Mouse (Mus musculus) B cell, adult 2 months (primary cell): ENCODE data around the gene Mfsd13b.
"Not testable (repeated sequence)": the region's sequence is repeated elsewhere in the genome, so short reads cannot be mapped to it uniquely, and the experiment has no call there.

Experiments
- DNase-seq, 2 experiments: peaks; one replicate each; pipeline ENCODE4 v3.0.0; 2022

Gene Mfsd13b

DNA sequence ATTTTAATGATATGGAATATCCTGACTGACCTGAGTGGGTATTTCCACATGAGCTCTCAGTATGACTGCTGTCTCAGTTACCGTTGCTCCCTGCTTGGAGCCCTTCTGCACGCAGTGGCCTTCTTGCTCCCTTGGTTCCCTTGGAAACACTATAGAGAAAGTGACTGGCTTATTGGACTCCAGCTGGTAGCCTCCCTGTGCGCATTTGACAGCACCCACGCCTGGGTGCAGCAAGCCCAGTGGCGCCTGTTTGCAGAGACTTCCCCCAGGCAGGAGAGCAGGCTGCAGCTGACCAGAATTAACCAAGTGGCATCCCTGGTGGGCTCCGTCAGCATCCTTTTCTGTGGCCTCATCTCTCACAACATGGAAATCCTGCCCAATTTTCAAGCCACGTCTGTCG is 8.9 kb downstream of the Mfsd13b start:
- DNase-seq = no peak

DNA sequence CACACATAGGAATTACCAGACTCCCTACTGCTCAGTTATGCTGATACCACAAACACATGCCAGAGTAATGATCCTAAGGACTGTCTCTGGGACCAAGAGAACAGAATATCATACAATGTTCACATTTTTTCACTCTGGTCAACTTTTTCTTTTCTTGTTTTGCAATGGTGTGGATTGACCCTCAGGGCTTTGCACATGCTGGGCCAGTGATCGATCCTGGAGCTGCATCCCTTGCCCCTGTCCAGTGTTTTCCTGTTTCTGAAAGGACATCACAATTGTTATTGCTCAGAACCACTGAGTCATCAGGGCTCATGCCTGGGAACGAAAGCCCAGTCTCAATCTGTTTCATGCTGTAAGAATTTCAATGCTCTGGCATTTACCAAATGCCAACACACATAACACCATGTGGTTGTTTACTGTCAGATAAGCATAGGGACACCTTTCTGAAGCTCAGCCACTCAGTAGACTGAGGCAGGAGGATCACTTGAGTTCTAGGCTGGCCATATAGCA is 16.8 kb downstream of the Mfsd13b start:
- DNase-seq = no peak

DNA sequence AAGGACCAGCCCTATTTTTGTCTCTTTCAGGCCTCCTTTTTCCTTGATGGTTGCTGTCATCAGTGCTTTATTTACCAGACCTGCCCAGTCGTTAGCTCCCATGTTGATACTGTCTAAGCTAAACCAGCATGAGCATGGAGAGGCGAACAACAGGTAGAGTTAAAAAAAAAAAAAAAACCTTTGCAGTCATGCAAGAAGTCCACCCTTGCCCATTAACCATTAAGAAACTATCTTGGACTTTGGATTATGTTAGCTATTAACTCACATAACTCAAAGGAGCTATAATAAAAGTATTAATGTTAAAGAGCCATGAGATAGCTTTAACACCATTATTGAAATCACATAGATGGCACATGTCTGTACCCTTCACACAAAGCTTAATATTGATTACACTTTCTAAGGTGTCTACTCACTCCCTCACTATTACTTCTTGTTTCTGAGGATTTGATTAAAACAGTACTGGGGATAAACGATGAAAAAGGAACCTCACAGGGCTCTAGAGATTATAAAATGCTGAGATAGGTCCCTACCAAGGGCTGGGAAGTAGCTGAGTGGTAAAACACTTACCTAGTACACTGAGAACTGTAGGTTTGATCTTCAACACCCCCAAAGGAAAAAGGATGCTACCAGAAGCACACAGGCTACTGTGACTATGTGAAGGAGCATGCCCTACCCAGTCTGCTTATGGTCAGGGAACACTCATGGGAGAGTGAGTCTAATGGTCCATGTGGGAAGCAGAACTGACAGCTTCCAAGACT is 17.9 kb downstream of the Mfsd13b start:
- DNase-seq = no peak

DNA sequence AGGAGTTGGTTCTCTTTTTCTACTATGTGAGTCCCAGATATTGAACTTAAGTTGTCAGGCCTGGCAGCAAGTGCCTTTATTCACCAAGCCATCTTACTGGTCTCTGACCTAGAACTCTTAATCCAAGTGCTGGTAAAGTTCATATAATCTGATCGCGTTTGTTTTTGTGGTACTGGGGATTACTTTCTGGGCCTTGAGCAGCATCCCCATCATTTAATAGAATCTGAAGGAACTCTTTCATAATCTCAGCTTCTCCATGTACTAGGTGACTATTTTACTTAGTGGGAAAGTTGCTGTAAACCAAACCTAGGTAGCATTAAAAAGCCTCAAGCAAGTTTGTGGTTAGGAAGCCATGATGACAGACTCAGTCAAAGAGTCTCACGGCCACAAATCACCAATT is 19.6 kb downstream of the Mfsd13b start:
- DNase-seq = no peak

DNA sequence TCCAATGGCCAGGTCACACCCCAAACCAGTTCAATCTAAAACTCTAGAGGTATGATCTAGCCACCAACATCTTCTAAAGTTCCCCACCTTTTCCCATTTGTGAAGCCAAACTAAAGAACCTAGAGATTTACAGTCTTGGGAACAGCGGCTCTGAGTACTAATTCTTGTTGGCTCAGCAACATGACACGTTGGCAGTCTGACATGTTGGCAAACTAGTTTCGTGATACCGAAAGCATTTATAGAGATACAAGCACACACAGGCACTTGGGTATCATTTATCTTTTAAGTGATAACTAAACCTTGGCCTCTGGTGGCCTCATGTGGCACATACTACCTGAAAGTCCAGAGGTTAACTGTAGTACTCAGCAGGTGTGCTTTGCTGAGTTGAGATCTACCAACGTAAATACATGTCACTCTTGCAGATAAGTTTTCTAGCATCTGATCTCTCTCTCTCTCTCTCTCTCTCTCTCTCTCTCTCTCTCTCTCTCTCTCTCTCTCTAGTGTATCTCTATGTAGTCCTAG is 20.2 kb downstream of the Mfsd13b start:
- DNase-seq = no peak

DNA sequence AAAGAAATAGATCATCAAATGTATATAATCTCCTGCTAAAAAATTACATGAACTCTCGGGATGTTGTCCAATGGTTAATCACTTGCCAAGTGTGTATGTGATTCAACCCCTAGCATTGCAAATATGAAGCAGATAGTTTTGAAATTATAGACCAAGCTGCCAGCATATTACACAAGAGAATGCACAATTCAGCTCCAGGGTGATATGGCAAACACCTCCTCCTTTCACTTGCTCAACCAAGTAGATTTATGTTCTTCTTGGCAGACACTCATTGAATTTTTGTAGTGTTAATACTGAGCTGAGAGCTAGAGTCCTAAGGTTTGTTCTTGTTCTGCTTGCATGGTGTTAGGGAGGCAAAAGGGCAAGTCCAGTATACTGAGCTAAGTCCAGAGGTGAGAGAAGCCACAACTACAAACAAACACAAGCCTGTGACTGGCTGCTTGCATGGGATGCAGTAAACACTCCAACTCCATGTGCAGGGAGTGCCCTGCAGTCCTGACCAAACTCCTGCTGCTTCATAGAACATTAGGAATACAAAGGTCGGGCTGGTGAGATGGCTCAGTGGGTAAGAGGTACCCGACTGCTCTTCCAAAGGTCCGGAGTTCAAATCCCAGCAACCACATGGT is 21.6 kb downstream of the Mfsd13b start:
- no peak for DNase-seq

DNA sequence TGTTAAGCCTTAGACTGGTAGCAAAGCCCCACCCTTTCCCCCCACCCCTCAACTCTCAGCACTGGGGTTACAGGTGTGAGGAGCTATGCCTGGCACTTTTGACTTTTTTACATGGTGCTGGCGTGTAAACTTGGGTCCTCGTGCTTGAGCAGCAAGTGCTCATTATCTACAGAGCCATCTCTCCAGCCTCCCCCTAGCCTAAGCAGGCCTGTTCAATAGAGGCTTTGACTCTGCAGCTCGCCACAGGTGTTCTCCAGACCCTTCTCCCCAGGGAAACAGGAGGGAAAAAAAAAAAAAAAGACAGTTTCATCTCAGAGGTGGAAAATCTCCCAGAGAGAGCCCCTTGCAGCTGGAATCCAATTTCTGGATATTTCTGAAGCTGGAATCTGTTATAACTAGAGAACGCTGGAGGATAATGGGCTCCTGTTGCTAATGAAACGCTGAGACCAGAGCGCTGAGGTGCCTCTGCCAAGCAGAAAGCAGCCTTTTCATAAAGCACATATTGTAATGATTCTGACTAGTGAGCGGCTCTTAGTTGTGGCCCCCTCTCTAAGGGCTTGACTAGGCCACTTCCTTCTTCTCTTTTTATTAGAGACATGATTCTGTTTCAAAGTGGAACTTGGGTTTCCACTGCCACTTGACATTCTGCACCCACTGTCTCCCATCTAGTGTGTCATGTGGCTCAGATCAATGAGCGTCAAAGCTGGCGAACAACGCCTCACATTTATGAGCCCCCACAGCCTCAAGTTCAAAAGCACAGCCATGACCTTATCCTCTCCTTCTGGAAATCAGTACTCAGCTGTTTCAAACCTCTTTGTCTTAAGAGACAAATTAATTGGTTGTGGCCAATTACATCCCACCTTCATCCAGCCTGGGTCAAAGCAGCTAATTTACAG is 29.7 kb downstream of the Mfsd13b start:
- no peak for DNase-seq

DNA sequence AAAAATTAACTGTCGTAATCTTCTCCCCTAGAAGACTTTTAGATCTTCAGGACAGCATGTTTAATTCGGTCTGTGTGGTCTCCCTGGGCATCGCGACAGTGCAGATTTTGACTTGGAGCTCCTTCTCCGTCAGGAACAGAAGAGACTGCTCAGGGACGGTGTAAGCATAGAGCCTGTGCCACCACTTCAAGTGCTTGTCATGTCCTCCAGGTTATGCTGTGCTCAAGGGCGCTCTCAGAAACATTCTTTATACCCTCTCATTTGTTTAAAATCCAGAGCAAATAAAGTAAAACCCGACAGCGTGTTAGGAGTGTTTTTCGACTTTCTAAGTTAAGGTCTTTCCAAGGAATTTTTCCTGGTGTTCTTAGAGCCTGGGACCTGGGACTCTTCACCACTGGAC is 32.2 kb downstream of the Mfsd13b start:
- no peak for DNase-seq

DNA sequence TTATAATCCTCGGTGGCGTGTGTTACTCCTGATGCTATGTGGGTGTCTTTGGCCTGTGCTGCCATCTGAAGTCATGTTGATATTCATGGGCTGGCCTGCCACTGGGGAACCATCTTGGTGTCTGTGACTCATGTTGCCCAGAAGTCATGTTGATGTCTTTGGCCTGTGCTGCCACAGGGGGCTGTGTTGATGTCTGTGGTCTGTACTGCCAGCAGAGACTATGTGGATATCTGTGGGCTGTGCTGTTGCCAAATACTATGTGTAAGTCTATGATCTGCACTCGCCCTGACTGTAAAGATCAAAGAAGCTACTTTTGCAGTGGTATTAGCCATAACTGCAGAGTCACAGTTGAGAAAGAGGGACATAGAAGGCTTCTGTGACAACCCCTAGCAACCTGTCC is 36.5 kb downstream of the Mfsd13b start:
- DNase-seq = no peak

DNA sequence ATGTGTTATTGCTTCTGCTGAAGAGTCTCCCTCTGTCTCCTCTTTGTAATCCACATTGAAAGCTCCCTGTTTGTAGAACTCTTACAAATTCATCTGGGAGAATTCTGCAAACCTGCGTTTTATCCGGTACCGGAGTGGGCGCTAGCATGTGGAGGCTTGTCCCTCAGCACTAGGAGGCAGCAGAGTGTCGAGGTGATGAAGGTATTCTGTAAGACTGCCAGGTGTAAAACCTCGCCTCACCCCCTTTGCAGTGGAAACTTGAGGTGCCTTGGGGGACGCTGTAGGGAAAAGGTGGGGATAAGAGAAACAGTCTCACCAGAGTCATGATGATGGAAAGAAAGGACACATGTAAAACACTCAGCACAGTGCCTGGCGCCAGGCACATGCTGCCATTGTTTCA is 38.0 kb downstream of the Mfsd13b start:
- DNase-seq = no peak

DNA sequence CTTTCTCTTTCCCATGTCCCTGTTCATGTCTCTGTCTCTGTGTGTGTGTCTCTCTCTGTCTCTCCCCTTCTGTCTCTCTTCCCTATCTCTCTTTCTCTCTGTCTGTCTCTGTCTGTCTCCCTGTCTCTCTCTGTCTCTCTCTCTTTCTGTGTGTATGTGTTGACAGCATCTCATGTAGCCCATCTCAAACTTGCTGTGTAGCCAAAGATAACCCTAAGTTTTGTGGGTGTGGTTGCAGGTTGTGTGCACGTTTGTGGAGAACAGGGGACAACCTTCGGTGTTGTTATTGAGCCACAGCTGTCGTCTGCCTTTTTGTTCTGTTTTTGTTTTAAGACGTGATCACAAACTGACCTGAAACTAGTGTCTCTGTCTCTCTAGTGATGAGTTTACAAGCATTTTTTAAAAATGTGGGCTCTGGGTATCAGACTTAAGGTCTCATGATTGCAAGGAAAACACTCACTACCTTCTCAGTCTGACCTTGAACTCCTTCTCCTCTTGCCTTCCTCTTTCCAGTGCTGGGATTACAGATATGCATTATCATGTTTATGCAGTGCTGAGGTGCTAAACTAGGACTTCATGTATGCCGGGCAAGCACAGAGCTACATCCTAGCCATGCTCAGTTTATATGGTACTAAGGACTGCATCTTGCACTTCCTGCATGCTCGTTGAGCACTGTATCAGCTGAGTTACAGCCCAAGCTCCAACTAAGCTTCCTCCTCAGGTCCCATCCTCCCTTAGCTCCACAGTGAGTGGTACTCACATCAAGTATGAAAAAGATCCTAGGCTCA is 43.1 kb downstream of the Mfsd13b start:
- DNase-seq = no peak

DNA sequence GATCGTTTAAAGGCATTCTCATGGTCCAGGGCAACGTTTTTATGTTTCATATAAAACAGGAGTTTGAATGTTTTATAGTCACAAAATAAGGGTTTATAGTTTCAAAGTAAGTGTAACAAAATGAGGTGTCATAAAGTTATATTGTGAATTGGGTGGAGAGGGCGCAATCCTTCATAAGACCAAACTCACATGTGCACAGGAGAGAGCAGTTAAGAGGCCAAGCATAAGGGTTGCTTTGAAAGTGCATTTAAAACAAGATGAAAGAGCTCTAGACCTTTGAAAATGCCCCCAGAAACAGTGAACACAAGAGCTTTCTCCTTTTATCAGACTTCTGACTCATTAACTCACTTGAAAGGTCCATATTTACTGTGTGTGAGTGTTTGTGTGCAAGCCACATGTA is 44.0 kb downstream of the Mfsd13b start:
- no peak for DNase-seq

DNA sequence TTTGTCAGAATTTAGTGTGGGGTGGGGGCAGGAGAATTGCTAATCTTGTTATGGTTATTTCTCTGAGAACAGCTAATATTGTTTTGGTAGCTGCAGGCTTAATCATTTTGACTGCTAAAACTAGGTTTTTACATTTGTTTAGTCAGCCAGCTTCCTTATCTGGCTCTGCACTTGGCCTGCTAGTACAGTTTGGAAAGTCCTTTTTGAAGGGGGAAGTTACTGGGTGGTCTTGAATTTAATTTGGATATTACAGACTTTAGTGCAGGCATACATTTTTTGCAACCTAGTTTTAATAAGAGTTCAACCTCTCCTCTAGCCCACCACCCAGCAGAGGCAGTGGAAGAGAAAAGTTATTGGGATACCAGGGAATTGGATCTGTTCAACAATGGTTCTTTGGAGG is 47.6 kb downstream of the Mfsd13b start:
- not testable (repeated sequence) for DNase-seq

DNA sequence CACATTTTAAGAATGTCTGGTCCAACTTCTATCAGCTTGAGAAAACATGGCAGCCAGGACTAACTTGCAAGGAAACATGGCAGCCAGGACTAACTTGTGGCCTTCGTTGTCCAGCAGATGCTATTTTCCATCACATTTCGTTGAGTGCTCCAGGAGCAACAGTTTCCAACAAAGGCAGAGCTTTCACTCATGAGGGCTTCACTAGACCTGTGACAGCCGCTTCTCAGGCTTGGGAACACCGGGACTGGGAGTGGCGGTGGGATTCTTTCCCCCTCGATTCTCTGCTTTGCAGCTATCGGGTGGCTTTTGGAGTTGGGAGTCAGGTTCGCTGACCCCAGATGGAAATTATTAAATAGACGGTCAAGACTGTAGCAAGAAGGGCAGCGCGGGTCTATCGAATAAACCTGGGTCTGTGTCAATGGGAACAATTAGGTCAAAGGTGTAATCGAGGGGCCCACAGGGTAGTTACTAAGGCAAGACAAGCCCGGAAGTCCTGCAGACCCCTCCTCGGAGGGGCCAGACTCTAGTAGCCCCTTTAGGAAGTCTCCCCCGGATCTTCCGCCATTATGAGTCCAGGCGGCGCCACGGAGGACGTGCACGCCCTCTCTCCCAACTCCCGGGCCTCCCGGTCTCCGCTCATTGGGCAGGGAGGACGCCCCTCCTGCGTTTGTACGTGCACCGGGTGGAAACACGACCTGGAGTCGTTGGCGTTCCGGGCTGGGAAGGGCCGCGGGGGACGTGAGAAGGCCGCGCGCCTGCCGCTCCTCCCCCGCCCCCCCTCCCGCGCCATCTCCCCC is 51.7 kb downstream of the Mfsd13b start, which contains the start of gene Mettl9:
Gene Mettl9, plus strand, starts transcription at position 590 of the 797 bp plus-strand sequence.
- DNase-seq = peak; percentile 93 to 94

DNA sequence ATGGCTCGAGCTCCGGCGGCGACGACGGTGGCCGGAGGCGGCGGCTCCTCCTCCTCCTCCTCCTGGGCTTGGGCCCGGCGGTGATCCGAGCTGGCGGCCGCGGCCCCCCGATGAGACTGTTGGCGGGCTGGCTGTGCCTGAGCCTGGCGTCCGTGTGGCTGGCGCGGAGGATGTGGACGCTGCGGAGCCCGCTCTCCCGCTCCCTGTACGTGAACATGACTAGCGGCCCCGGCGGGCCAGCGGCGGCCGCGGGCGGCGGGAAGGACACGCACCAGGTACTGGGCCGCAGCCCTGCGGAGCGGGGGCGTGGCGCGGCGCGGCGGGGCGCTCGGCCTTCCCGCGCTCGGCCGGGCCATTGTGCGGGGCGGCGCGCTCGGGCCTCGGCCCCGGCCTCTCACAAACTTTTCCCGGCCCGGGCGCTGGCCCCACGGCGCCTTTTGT is 52.4 kb downstream of the Mfsd13b start:
- no peak for DNase-seq

DNA sequence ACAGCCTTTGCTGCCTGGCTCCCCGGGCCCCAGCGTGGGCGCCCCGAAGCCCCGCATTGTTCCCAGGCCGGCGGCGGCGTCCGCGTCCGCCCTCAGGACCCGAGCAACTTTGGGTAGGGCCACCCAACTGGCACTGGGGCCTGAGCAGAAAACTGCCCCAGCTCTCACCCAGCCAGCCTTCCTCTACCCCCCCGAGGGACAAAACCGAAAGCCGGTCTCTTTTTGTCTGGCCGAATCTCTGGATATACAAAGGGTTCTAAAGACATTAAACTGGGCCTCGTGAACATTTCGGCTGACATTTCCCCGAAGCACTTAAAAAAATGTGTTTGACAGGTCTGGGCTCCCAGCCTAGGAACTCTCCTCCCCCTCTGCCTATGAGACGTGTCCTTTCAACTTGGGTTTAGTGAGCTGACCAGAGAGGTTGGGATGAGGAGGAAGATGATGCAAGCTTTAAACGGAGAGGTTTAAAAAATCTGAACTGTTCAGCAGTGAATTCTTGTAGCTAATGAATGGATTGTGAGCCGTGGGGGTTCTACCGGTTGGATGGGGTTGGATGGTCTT is 52.9 kb downstream of the Mfsd13b start:
- peak; percentile 32 to 36 for DNase-seq

DNA sequence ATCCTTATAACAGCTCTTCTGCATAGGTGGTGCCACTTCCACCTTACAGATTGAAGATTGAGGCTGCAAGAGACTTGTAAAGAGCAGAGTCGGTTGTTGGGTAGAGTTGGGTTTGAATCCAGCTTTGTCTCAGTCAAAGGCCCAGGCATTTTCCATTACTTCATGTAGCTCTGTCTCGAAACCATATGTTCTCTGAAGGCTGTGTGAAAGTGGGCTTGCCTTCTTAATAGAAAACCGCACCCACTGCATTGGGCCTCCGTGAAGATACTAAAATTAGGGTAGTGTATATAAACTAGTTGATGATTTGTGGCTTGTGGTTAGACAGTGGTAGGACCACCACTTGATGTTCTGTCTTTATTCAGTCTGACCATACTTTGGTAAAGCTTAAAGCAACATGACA is 58.3 kb downstream of the Mfsd13b start:
- DNase-seq = no peak

DNA sequence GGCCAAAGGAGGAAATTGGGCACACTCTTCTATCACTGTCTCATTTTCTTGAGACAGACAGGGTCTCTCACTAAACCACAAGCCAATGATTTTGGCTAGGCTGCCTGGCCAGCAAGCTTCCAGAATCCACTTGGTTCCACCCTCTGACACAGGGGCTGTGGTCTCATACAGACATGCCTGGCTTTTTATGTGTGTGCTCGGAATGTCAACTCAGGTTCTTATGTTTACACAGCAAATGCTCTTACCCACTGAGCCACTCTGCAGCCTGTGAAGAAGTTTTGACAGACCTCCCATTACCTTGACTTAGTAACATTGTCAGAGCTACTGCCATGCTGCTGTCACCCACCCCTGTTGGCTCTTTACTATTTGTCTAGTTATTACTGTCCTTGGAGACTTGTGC is 59.7 kb downstream of the Mfsd13b start:
- DNase-seq = no peak

DNA sequence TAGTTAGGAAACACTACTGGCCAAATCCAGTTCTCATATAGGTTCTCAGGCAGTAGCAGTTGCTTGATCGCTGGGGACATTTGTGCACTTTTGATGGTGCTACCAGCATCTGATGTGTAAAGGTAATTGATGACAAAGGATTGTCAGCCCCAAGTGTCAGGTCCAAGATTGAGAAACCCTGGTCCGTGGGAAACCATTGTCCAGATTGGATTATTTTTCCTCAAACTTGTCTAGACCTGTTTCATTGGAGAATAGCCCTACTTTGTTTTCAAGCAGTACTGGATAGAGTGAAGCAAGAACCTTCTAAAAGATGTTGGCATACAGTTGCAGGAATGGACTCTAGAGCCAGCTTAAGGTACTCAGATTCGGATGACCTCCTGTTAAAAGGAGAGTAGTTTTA is 60.7 kb downstream of the Mfsd13b start:
- no peak for DNase-seq

DNA sequence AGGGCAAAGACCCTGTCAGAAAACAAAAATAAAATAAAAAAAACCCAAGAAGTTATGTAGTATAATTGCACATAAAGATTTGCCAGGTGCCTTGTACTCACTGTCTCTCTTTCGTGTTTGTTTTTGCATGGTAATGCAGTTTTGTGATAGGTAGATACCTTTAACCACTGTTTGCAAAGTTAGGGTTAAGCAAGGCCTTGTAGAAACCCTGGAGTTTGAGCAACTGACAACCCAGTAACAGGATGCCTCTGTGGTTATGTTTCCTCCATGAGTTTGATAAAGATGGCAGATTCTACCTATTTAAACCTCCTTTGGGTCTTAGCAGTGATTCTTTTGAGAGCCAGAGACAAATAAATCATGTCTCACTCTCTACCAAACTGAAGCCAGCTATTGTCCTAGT is 61.2 kb downstream of the Mfsd13b start:
- DNase-seq = no peak

DNA sequence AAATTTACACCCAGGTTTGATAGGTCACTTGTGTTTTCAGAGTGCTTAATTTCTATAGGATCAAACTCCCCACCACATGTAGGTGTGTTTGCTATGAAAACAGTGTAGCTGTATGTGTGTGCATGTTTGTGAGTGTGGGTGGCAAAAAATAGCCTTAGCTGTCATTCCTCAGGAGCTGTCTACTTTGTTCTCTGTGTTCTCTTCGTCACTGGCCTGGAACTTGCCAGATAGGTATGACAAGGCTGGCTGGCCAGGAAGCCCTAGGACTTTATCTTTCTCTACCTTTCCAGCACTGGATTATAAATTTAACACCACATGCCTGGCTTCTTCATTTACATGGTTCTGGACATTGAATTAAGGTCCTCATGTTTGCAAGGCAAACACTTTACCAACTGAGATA is 61.9 kb downstream of the Mfsd13b start:
- no peak for DNase-seq
